Mouse (Mus musculus): ENCODE data around the gene Erc2. TPM values are rescaled to one million over a fixed set of nuclear protein-coding genes. Genes with fewer than 3 reads are reported as not detected.
A peak's percentile ranks its signal among the peaks of the same experiment; 100 is the strongest.

The Erc2 gene
- polyA plus RNA-seq, 1 experiment from 2014 or later = 36.0 TPM

GRCm38 (mm10) chr14:28057885-28058860, 435.9 kb downstream of the Erc2 start:
- H3K4me2 ChIP-seq (replicated peaks) = peak overlapping the region; percentile 16

GRCm38 (mm10) chr14:28060891-28061290, 438.7 kb downstream of the Erc2 start:
- H3K4me1 ChIP-seq = peaks cover 13% of the 10 kb centered on the region
- ATAC-seq (ENCODE audit: low FRiP score, low read depth) = no peak
- H3K36me3 ChIP-seq = no peaks in the 10 kb centered on the region
- peaks cover 2% of the 10 kb centered on the region; the same call in 1 of the 2 replicates for H3K27me3 ChIP-seq
- H3K27ac ChIP-seq (replicated peaks) = no peak overlapping the region
- no peak overlapping the region for H3K9ac ChIP-seq (replicated peaks)
- 72% methylated on average over 4 of the region's 4 CpGs for WGBS
- no peak overlapping the region for H3K4me2 ChIP-seq (replicated peaks)
- no peaks in the 10 kb centered on the region for H3K9me3 ChIP-seq
- no peak overlapping the region for H3K4me3 ChIP-seq

More at GRCm38 (mm10) chr14:28057885-28058860, 435.9 kb downstream of the Erc2 start:
- Histone ChIP-seq H3K27ac (replicated peaks) (peak overlapping the region; percentile 58; the same call in 1 of the 2 replicates), H3K27me3 (no peaks in the 10 kb centered on the region), H3K36me3 (no peaks in the 10 kb centered on the region), H3K4me3 (no peak overlapping the region), H3K9me3 (no peaks in the 10 kb centered on the region), H3K4me1 (peaks cover 13% of the 10 kb centered on the region), H3K9ac (replicated peaks) (0 out of 2 replicates have a peak overlapping the region, but pooled peaks have one; percentile 6)
- ATAC-seq (ENCODE audit: low FRiP score, low read depth) = peak; percentile 83
- WGBS = 10% methylated on average over 18 of the region's 18 CpGs

- Histone ChIP-seq H3K9ac (replicated peaks) (no peak overlapping the region), H3K27me3 (peaks cover 7% of the 10 kb centered on the region; the same call in 1 of the 2 replicates), H3K4me2 (replicated peaks) (no peak overlapping the region), H3K36me3 (no peaks in the 10 kb centered on the region), H3K4me1 (peaks cover 13% of the 10 kb centered on the region), H3K27ac (replicated peaks) (no peak overlapping the region), H3K9me3 (no peaks in the 10 kb centered on the region), H3K4me3 (no peak overlapping the region)
- ATAC-seq (ENCODE audit: low FRiP score, low read depth) = no peak
- WGBS = 83% methylated on average over 3 of the region's 3 CpGs
These were observed 439.6 kb downstream of the Erc2 start for GRCm38 (mm10) chr14:28061649-28062375.

GRCm38 (mm10) chr14:28068021-28068420, 445.8 kb downstream of the Erc2 start:
- H3K4me3 ChIP-seq = no peak overlapping the region
- no peaks in the 10 kb centered on the region for H3K36me3 ChIP-seq
- peaks cover 12% of the 10 kb centered on the region for H3K27me3 ChIP-seq
- no peak overlapping the region for H3K27ac ChIP-seq (replicated peaks)
- H3K9ac ChIP-seq (replicated peaks) = no peak overlapping the region
- H3K4me1 ChIP-seq = peaks cover 5% of the 10 kb centered on the region; the same call in 1 of the 2 replicates
- 39% methylated on average over 12 of the region's 12 CpGs for WGBS
- H3K4me2 ChIP-seq (replicated peaks) = no peak overlapping the region
- H3K9me3 ChIP-seq = no peaks in the 10 kb centered on the region
- peak; percentile 70 for ATAC-seq (ENCODE audit: low FRiP score, low read depth)

GRCm38 (mm10) chr14:28069826-28070225, 447.6 kb downstream of the Erc2 start:
- no peak overlapping the region for H3K27ac ChIP-seq (replicated peaks)
- 94% methylated on average over 2 of the region's 2 CpGs for WGBS
- H3K27me3 ChIP-seq = peaks cover 12% of the 10 kb centered on the region
- H3K4me1 ChIP-seq = peaks cover 5% of the 10 kb centered on the region; the same call in 1 of the 2 replicates
- H3K4me2 ChIP-seq (replicated peaks) = no peak overlapping the region
- H3K4me3 ChIP-seq = no peak overlapping the region
- no peaks in the 10 kb centered on the region for H3K9me3 ChIP-seq
- no peak overlapping the region for H3K9ac ChIP-seq (replicated peaks)
- H3K36me3 ChIP-seq = no peaks in the 10 kb centered on the region
- no peak for ATAC-seq (ENCODE audit: low FRiP score, low read depth)

GRCm38 (mm10) chr14:28072561-28072960, 450.3 kb downstream of the Erc2 start:
- no peak overlapping the region for H3K9ac ChIP-seq (replicated peaks)
- peaks cover 5% of the 10 kb centered on the region; the same call in 1 of the 2 replicates for H3K4me1 ChIP-seq
- no peak overlapping the region for H3K4me3 ChIP-seq
- H3K9me3 ChIP-seq = no peaks in the 10 kb centered on the region
- H3K36me3 ChIP-seq = no peaks in the 10 kb centered on the region
- ATAC-seq (ENCODE audit: low FRiP score, low read depth) = no peak
- peaks cover 3% of the 10 kb centered on the region for H3K27me3 ChIP-seq
- no peak overlapping the region for H3K4me2 ChIP-seq (replicated peaks)
- 89% methylated on average over 3 of the region's 3 CpGs for WGBS
- no peak overlapping the region for H3K27ac ChIP-seq (replicated peaks)

GRCm38 (mm10) chr14:28089636-28090443, 467.6 kb downstream of the Erc2 start:
- H3K4me2 ChIP-seq (replicated peaks) = no peak overlapping the region
- H3K9ac ChIP-seq (replicated peaks) = no peak overlapping the region
- no peak overlapping the region for H3K27ac ChIP-seq (replicated peaks)
- peak; percentile 44; the same call in 1 of the 2 replicates for ATAC-seq (ENCODE audit: low FRiP score, low read depth)
- H3K36me3 ChIP-seq = no peaks in the 10 kb centered on the region
- no peaks in the 10 kb centered on the region for H3K9me3 ChIP-seq
- no peaks in the 10 kb centered on the region for H3K27me3 ChIP-seq
- H3K4me1 ChIP-seq = no peaks in the 10 kb centered on the region
- H3K4me3 ChIP-seq = no peak overlapping the region
- 65% methylated on average over 8 of the region's 8 CpGs for WGBS

GRCm38 (mm10) chr14:28091367-28091766, 469.1 kb downstream of the Erc2 start:
- H3K4me1 ChIP-seq = no peaks in the 10 kb centered on the region
- 86% methylated on average over 1 of the region's 1 CpGs for WGBS
- H3K36me3 ChIP-seq = no peaks in the 10 kb centered on the region

GRCm38 (mm10) chr14:28093214-28093613, 471.0 kb downstream of the Erc2 start:
- H3K4me1 ChIP-seq = no peaks in the 10 kb centered on the region
- no peak overlapping the region for H3K4me2 ChIP-seq (replicated peaks)
- 69% methylated on average over 4 of the region's 4 CpGs for WGBS
- no peaks in the 10 kb centered on the region; the same call in 1 of the 2 replicates for H3K27me3 ChIP-seq
- ATAC-seq (ENCODE audit: low FRiP score, low read depth) = no peak
- no peak overlapping the region for H3K9ac ChIP-seq (replicated peaks)
- no peak overlapping the region for H3K4me3 ChIP-seq
- H3K36me3 ChIP-seq = no peaks in the 10 kb centered on the region
- no peak overlapping the region for H3K27ac ChIP-seq (replicated peaks)
- H3K9me3 ChIP-seq = no peaks in the 10 kb centered on the region

More at GRCm38 (mm10) chr14:28091367-28091766, 469.1 kb downstream of the Erc2 start:
- Histone ChIP-seq H3K4me2 (replicated peaks) (no peak overlapping the region), H3K27ac (replicated peaks) (no peak overlapping the region), H3K9me3 (no peaks in the 10 kb centered on the region), H3K27me3 (no peaks in the 10 kb centered on the region; the same call in 1 of the 2 replicates), H3K9ac (replicated peaks) (no peak overlapping the region), H3K4me3 (no peak overlapping the region)
- no peak for ATAC-seq (ENCODE audit: low FRiP score, low read depth)

GRCm38 (mm10) chr14:28093913-28094312, 471.7 kb downstream of the Erc2 start:
- Histone ChIP-seq H3K27me3 (no peaks in the 10 kb centered on the region; the same call in 1 of the 2 replicates), H3K4me3 (no peak overlapping the region), H3K9me3 (no peaks in the 10 kb centered on the region), H3K4me2 (replicated peaks) (no peak overlapping the region), H3K36me3 (no peaks in the 10 kb centered on the region), H3K9ac (replicated peaks) (no peak overlapping the region), H3K4me1 (no peaks in the 10 kb centered on the region), H3K27ac (replicated peaks) (no peak overlapping the region)
- no peak for ATAC-seq (ENCODE audit: low FRiP score, low read depth)
- WGBS = 90% methylated on average over 1 of the region's 1 CpGs

- 90% methylated on average over 5 of the region's 5 CpGs for WGBS
These were observed 476.9 kb downstream of the Erc2 start for GRCm38 (mm10) chr14:28099084-28099483.

More at GRCm38 (mm10) chr14:28099084-28099483, 476.9 kb downstream of the Erc2 start:
- Histone ChIP-seq H3K27ac (replicated peaks) (no peak overlapping the region), H3K9ac (replicated peaks) (no peak overlapping the region), H3K4me1 (no peaks in the 10 kb centered on the region), H3K9me3 (no peaks in the 10 kb centered on the region), H3K4me3 (no peak overlapping the region), H3K36me3 (no peaks in the 10 kb centered on the region), H3K27me3 (no peaks in the 10 kb centered on the region; the same call in 1 of the 2 replicates), H3K4me2 (replicated peaks) (no peak overlapping the region)
- ATAC-seq (ENCODE audit: low FRiP score, low read depth) = no peak

All from midbrain, embryonic 12.5 days (tissue).